Mouse (Mus musculus): ENCODE data around the gene Prkg1.

DNA sequence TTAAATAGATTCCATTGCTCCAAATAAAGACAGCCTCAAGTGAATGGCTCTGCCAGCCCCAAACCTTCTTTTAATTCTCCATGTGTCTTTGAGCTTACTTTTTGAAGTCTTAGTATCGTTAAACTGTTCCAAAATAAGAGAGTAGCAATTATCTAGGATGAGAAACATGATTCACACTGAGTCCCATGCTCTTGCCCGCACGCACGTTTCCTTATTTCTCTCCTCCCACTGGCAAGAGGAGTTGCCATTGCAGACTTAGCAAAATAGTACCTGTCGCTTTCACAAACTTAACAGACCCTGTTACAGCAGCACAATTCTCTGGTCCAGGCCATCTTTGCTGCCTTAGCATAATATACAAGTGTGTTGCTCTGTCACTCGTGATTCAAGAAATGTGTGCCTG, 110.8 kb downstream of the Prkg1 start:
- TF ChIP-seq HCFC1 (IDR thresholded peaks at IDR 0.05; ENCODE audit: borderline replicate concordance, insufficient read depth, low read length) = no peak
- TF ChIP-seq ZC3H11A (IDR thresholded peaks at IDR 0.05; ENCODE audit: borderline replicate concordance, low read depth, low read length) = no peak
- TF ChIP-seq ZNF384 (IDR thresholded peaks at IDR 0.05; ENCODE audit: low read depth, low read length) = no peak
- TF ChIP-seq MAFK (IDR thresholded peaks at IDR 0.05; ENCODE audit: insufficient read depth, low read depth, low read length) = no peak

Measured in ES-E14 (cell line).